Mouse (Mus musculus): Measurements from ENCODE around the gene Gm9747.

DNA sequence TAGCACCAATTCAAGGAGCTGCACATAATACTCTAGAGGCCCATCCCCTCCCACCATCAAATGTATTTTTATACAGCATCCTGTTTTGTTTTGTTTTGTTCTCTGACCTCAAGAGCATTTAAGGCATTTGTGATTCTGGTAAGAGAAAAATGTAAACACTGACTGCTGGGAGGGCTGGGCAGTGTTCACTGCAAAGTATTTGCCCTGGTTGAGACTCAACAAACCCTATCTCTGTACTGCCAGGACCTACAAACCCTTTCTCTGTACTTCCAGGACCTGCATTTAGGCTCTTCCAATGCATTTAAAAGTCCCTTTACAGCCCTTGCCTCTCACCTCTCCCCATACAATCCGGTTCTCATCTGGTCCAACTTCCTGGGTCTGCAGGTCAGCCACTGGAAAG is 41.4 kb downstream of the Gm9747 start:
- TF ChIP-seq CTCF (IDR thresholded peaks at IDR 0.05; ENCODE audit: low read depth) (no peak), EP300 (IDR thresholded peaks at IDR 0.05; ENCODE audit: low read depth) (no peak)
